Mouse (Mus musculus): ENCODE results near the gene Cux2.

GRCm38 (mm10) chr5:121905671-121906070 lies 144.2 kb downstream of the Cux2 start:
- TF ChIP-seq CTCF (IDR thresholded peaks at IDR 0.05; ENCODE audit: control insufficient read depth, insufficient read depth, low read length) (no peak), POLR2A (IDR thresholded peaks at IDR 0.05; ENCODE audit: borderline replicate concordance, control insufficient read depth, low read depth, low read length) (no peak)
